Mouse (Mus musculus) G1E (cell line): ENCODE data around the gene Tecpr2.
A peak's percentile ranks its signal among the peaks of the same experiment; 100 is the strongest.

Experiments used
- CTCF ChIP-seq: IDR thresholded peaks from 2 replicates; pipeline ENCODE4 v1.5.1; 2012; ENCODE audit warnings: low read depth, low read length, inconsistent platforms, mixed read lengths
- GATA1 ChIP-seq: IDR thresholded peaks from 2 replicates; pipeline ENCODE4 v1.6.1; 2012; ENCODE audit warnings: borderline replicate concordance, low read length, inconsistent platforms, mixed read lengths
- POLR2AphosphoS5 ChIP-seq: IDR thresholded peaks from 2 replicates; pipeline ENCODE4 v1.6.1; 2012; ENCODE audit warnings: low read depth, low read length, inconsistent platforms; ENCODE audit not compliant: insufficient replicate concordance
- TAL1 ChIP-seq: conservative IDR thresholded peaks from 2 replicates; pipeline ENCODE4 v1.6.1; 2012; ENCODE audit warnings: low read depth, low read length, inconsistent platforms, mixed read lengths

DNA sequence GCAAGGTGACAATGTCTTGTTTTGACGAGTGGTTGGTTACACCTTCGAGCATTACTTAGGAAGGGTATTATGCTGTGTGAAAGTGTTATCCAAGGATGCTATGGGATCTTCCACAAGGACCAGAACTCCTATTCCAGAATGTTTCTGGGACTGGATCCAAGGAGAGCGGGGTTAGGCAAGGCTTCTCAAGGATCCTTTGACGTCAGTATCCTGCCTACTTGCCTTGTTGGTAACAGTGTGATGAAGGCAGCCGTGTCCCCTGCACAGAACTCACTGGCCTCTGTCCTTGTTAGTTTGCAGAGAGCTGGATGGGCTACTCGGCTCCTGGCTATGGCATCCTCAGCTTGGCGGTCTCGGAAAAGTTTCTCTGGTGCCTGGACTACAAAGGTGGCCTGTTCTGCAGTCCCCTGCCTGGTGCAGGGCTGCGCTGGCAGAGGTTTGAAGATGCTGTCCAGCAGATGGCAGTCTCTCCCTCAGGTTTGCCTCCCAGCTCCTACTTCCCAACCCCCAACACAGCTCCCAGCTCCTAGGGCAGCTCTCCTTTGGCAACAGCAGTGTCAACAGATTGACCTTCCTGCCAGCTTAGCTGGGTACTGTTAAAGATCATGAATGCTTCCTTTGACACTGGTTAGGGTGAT lies 47.0 kb downstream of the Tecpr2 start:
- peak; percentile 82 for TF ChIP-seq CTCF
- no peak for TF ChIP-seq GATA1
- no peak for TF ChIP-seq TAL1
- TF ChIP-seq POLR2AphosphoS5: no peak
